Mouse (Mus musculus) ES-E14 (cell line): ENCODE data around the gene Kidins220.

ENCODE experiments used
- ZC3H11A ChIP-seq: IDR thresholded peaks from 2 replicates; pipeline ENCODE4 v1.6.1; 2012; ENCODE audit warnings: low read depth, mild to moderate bottlenecking, inconsistent platforms, low read length, borderline replicate concordance
- ZNF384 ChIP-seq: IDR thresholded peaks from 2 replicates; pipeline ENCODE4 v1.6.1; 2012; ENCODE audit warnings: low read depth, low read length, inconsistent platforms

DNA sequence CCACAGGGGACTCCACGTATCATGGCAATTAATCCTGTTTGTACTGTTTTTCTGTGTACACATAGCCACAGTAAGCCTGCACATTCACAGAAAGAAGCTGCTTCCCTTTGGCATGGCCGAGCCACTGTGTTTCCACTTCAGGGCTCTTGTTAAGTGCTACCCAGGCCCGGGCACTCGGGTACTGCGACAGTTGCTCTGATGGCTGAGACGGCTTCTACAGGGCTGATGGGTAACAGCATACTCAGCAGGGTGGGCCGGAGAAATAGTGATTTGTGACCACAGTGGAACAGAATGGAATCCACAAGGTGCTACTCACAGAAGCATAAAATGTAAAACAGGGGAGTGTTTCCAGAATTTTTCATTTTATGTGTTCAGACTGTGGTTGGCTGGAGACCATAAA is 45.7 kb upstream of the Kidins220 start:
- TF ChIP-seq ZC3H11A (no peak), ZNF384 (no peak)
